ENCODE assay signal across 9 mouse cellular contexts in the genomic region with DNA sequence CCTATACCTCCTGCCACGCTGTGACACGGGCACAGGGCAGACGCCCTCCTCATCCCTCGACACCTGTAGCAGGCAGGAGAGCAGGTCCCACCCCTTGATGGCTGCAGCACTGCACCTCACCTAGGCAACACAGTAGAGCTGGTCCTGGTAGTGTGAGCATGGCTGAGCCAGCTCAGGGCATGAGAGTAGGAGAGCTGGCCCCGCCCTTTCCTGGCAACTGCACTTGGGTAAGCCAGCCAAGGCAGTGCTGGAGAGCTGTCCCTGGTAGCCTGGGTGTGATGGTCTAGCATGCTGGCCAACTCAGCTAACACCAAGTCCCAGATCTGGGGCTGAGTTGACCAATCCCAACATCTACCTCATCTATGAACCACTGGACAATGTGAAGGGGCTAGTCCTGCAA. TPM values are rescaled to one million over a fixed set of nuclear protein-coding genes. Genes with fewer than 3 reads are reported as not detected.
DNase-seq lines count a peak whose midpoint lies in the region; ATAC-seq and TF ChIP-seq lines count a peak whose summit lies in the region.
"Had no signal": no experiment of that assay in that cellular context is flagged by ENCODE, and none has a peak within 500 bp of the region (broad histone marks: within the 10 kb centered on the region; RNA-seq: fewer than 3 reads in every experiment).

No protein-coding gene starts in this region.

- H3K4me1 ChIP-seq in lung, postnatal 0 days (ENCODE audit: insufficient read depth, low read depth, low read length) = no peaks in the 10 kb centered on the region
- H3K4me1 ChIP-seq in megakaryocyte, embryonic 14.5 days = peaks cover 17% of the 10 kb centered on the region
- H3K4me1 ChIP-seq in forebrain, embryonic 11.5 days (replicated peaks; ENCODE audit: control insufficient read depth, insufficient read depth, low read length) = no peaks in the 10 kb centered on the region

- no peak overlapping the region for H3K9ac ChIP-seq in lung, postnatal 0 days (replicated peaks; ENCODE audit: low read depth)
- H3K9ac ChIP-seq in forebrain, embryonic 11.5 days (ENCODE audit: low read length) = no peak overlapping the region
- H3K9ac ChIP-seq: heart, embryonic 15.5 days had no signal

- intact Hi-C loops in heart, postnatal 25 days (cut with DNase I) = no loop called here
- intact Hi-C loops in left cerebral cortex, adult 2 months (cut with DNase I) = no loop called here

- no peaks in the 10 kb centered on the region for H3K36me3 ChIP-seq in lung, postnatal 0 days (ENCODE audit: insufficient read depth, low read length)
- H3K36me3 ChIP-seq in megakaryocyte, embryonic 14.5 days (replicated peaks; ENCODE audit: low read length) = peaks cover 22% of the 10 kb centered on the region
- no peaks in the 10 kb centered on the region for H3K36me3 ChIP-seq in forebrain, embryonic 11.5 days (ENCODE audit: control insufficient read depth, insufficient read depth, low read length)
- H3K36me3 ChIP-seq: heart, embryonic 15.5 days had no signal

- WGBS in lung, postnatal 0 days = 89% methylated on average over 5 of the region's 5 CpGs
- 92% methylated on average over 5 of the region's 5 CpGs for WGBS in forebrain, embryonic 11.5 days

- H3K27me3 ChIP-seq in lung, postnatal 0 days (replicated peaks; ENCODE audit: insufficient read depth, low read length) = no peaks in the 10 kb centered on the region
- no peaks in the 10 kb centered on the region for H3K27me3 ChIP-seq in megakaryocyte, embryonic 14.5 days (replicated peaks)
- H3K27me3 ChIP-seq in forebrain, embryonic 11.5 days (ENCODE audit: control insufficient read depth, insufficient read depth, low read length) = no peaks in the 10 kb centered on the region
- H3K27me3 ChIP-seq: heart, embryonic 15.5 days had no signal

- peak; percentile 11 to 34 for DNase-seq in lung, adult 18-20 months
- no peak for DNase-seq in lung, postnatal 0 days (ENCODE audit: low spot score)
- DNase-seq in cerebellum, adult 9-10 months = peak; percentile 26
- DNase-seq in heart, postnatal 25 days (ENCODE audit: low spot score) = peak; percentile 5
- DNase-seq in forebrain, embryonic 11.5 days (ENCODE audit: low spot score) = no peak
- no peak for DNase-seq in left cerebral cortex, adult 2 months (ENCODE audit: extremely low spot score in 1 of 2, low spot score in 2 of 2)
- DNase-seq in urinary bladder, postnatal 10 days (ENCODE audit: low spot score) = no peak

- no peak overlapping the region for H3K27ac ChIP-seq in lung, postnatal 0 days (ENCODE audit: low read length)
- H3K27ac ChIP-seq in forebrain, embryonic 11.5 days (ENCODE audit: low read depth, low read length) = no peak overlapping the region
- H3K27ac ChIP-seq in left cerebral cortex, adult 2 months = no peak overlapping the region
- H3K27ac ChIP-seq: heart, embryonic 15.5 days had no signal

- TF ChIP-seq EP300 in lung, postnatal 0 days (IDR thresholded peaks at IDR 0.05) = no peak

- TF ChIP-seq CTCF in lung, postnatal 0 days (IDR thresholded peaks at IDR 0.05) = no peak
- TF ChIP-seq CTCF in left cerebral cortex, adult 2 months (IDR thresholded peaks at IDR 0.05) = no peak

- H3K4me3 ChIP-seq in lung, postnatal 0 days (ENCODE audit: low read depth, low read length) = no peak overlapping the region
- peak overlapping the region; percentile 76 for H3K4me3 ChIP-seq in megakaryocyte, embryonic 14.5 days (replicated peaks)
- no peak overlapping the region for H3K4me3 ChIP-seq in forebrain, embryonic 11.5 days (ENCODE audit: low read depth, low read length)
- H3K4me3 ChIP-seq in left cerebral cortex, adult 2 months = no peak overlapping the region
- H3K4me3 ChIP-seq: heart, embryonic 15.5 days had no signal

- H3K9me3 ChIP-seq in lung, postnatal 0 days (ENCODE audit: low read length) = no peaks in the 10 kb centered on the region
- no peaks in the 10 kb centered on the region for H3K9me3 ChIP-seq in megakaryocyte, embryonic 14.5 days
- no peaks in the 10 kb centered on the region for H3K9me3 ChIP-seq in forebrain, embryonic 11.5 days (ENCODE audit: control insufficient read depth, low read length)
- H3K9me3 ChIP-seq: heart, embryonic 15.5 days had no signal

- no peak for ATAC-seq in lung, postnatal 0 days
- ATAC-seq in forebrain, embryonic 11.5 days (replicated peaks; ENCODE audit: low FRiP score) = no peak

- H3K4me2 ChIP-seq in lung, postnatal 0 days (replicated peaks; ENCODE audit: low read depth, low read length) = no peak overlapping the region
- H3K4me2 ChIP-seq in forebrain, embryonic 11.5 days (ENCODE audit: low read depth, low read length, severe bottlenecking) = no peak overlapping the region
- H3K4me2 ChIP-seq: heart, embryonic 15.5 days had no signal

RNA-seq across cellular contexts. Expression of gene Tbc1d5, which starts 19.9 kb away (rescaled TPM):
- 3.9 and 5.6 TPM in 2 replicates for polyA plus RNA-seq in lung, postnatal 0 days (2015; fragmentation: Nextera tagmentation; extraction: Ambion mirVana)
- 10 to 100 TPM; 16.2 to 17.2 TPM for total RNA-seq in heart, postnatal 25 days (2021)
- polyA plus RNA-seq in megakaryocyte, embryonic 14.5 days (2012; ENCODE audit: insufficient read depth, low replicate concordance) = 7.2 and 19.7 TPM in 2 replicates
- polyA plus RNA-seq in forebrain, embryonic 11.5 days (2014; fragmentation: Nextera tagmentation; extraction: Ambion mirVana) = 11.8 and 13.9 TPM in 2 replicates
- 10 to 100 TPM; 26.8 to 26.9 TPM for total RNA-seq in left cerebral cortex, adult 2 months (2021)

Comparison
In these comparisons a context has a peak if more than half of its experiments do, and no peak if none do; other contexts are left out.
1. DNase-seq: peak in lung, adult 18-20 months (2 of 2), cerebellum, adult 9-10 months (single experiment) and heart, postnatal 25 days (single experiment); none in lung, postnatal 0 days (single experiment), forebrain, embryonic 11.5 days (single experiment), left cerebral cortex, adult 2 months (0 of 2) and urinary bladder, postnatal 10 days (single experiment).